Mouse (Mus musculus) hindbrain, postnatal 0 days (tissue): ENCODE results near the gene Nid2. TPM values are rescaled to one million over a fixed set of nuclear protein-coding genes. Genes with fewer than 3 reads are reported as not detected.

ENCODE experiments used
- ATAC-seq: fragments of 200-750 bp; cut with Nextera tagmentation; 2 replicates; pipeline ENCODE4 v1.8.0; 2017; ENCODE audit warnings: mild to moderate bottlenecking, moderate TSS enrichment, moderate library complexity
- DNase-seq: peaks from one replicate; pipeline ENCODE4 v3.0.0-alpha.2; 2015; ENCODE audit warnings: low spot score
- H3K27ac ChIP-seq: fragments of 300-500 bp; sonication (generic); 2 replicates; pipeline ENCODE4 v1.5.1; 2014; ENCODE audit warnings: mild to moderate bottlenecking
- H3K27me3 ChIP-seq: fragments of 300-500 bp; sonication (generic); 2 replicates; pipeline ENCODE4 v1.6.1; 2014; ENCODE audit warnings: low read length, mixed read lengths; ENCODE audit not compliant: insufficient read depth
- H3K36me3 ChIP-seq: fragments of 300-500 bp; sonication (generic); 2 replicates; pipeline ENCODE4 v1.6.1; 2014; ENCODE audit warnings: low read length, mixed read lengths; ENCODE audit not compliant: insufficient read depth
- H3K4me1 ChIP-seq: fragments of 300-500 bp; sonication (generic); 2 replicates; pipeline ENCODE4 v1.6.1; 2014; ENCODE audit warnings: antibody characterized with exemption, low read length, mixed read lengths; ENCODE audit not compliant: insufficient read depth
- H3K4me2 ChIP-seq: fragments of 300-500 bp; sonication (generic); 2 replicates; pipeline ENCODE4 v1.6.1; 2014; ENCODE audit warnings: low read depth, mild to moderate bottlenecking, low read length, moderate library complexity, mixed read lengths
- H3K4me3 ChIP-seq: fragments of 300-500 bp; sonication (generic); 2 replicates; pipeline ENCODE4 v1.5.1; 2014; ENCODE audit warnings: low read length
- H3K9ac ChIP-seq: fragments of 300-500 bp; sonication (generic); replicated peaks from 2 replicates; pipeline ENCODE4 v1.6.1; 2014; ENCODE audit warnings: mild to moderate bottlenecking, low read length, moderate library complexity, mixed read lengths
- H3K9me3 ChIP-seq: fragments of 300-500 bp; sonication (generic); 2 replicates; pipeline ENCODE4 v1.6.1; 2016; ENCODE audit warnings: low read length, mixed read lengths
- CTCF ChIP-seq: IDR thresholded peaks from 2 replicates; pipeline ENCODE4 v1.5.1; 2016; ENCODE audit warnings: antibody characterized with exemption, control low read depth, low read depth
- WGBS: fragments of 180-500 bp; shearing (Covaris S2); extraction: QIAGEN DNeasy Blood & Tissue Kit; methylation state at CpG from one replicate; pipeline ENCODE4 v1.1.7; 2014; 5-methylcytosine and 5-hydroxymethylcytosine counted together
- polyA plus RNA-seq: library from polyadenylated mRNA; unstranded; fragments of >200 nt; fragmentation: Nextera tagmentation; extraction: Ambion mirVana; gene quantifications from 2 replicates; pipeline ENCODE4 v1.2.1, GENCODE M21; 2015
- total RNA-seq: library from RNA; depleted of rRNA; stranded (reverse); fragments of >200 nt; gene quantifications from 2 replicates; pipeline ENCODE4 v1.2.3, GENCODE M21; 2014

The Nid2 gene
- total and polyA plus RNA-seq, 2 experiments from 2014 or later, result 25.5 to 40.6 TPM

- Histone ChIP-seq H3K9ac (no peak overlapping the region), H3K4me3 (no peak overlapping the region), H3K27ac (no peak overlapping the region), H3K4me1 (no peaks in the 10 kb centered on the region), H3K9me3 (no peaks in the 10 kb centered on the region), H3K4me2 (no peak overlapping the region), H3K36me3 (no peaks in the 10 kb centered on the region), H3K27me3 (no peaks in the 10 kb centered on the region)
- no peak for ATAC-seq
- WGBS, result 89% methylated on average over 18 of the region's 18 CpGs
- TF ChIP-seq CTCF, result no peak
- DNase-seq, result no peak
Observed at GRCm38 (mm10) chr14:19796541-19797304, 45.7 kb downstream of the Nid2 start.

DNA sequence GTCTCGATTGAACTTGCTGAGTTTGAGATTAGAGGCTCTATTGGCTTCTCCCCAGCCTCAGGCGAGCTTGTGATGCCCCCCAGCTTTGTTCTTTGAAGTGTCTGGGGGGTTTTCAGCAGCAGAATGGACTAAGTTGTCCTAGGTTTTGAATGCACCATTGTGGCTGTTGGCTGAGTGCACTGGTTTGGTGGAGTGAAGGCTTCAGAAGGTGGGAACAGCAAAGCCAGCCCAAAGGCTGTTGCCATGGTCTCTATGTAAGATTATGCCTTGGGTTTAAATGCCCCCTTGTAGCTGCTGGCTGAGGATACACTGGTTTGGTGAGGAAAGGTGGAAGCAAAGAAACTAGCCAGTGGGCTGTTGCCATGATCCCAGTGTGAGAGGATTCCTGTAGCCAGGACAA lies 49.4 kb downstream of the Nid2 start:
- DNase-seq (no peak), ATAC-seq (peak; percentile 61; the same call in 1 of the 2 replicates)
- no peak overlapping the region for H3K9ac ChIP-seq

DNA sequence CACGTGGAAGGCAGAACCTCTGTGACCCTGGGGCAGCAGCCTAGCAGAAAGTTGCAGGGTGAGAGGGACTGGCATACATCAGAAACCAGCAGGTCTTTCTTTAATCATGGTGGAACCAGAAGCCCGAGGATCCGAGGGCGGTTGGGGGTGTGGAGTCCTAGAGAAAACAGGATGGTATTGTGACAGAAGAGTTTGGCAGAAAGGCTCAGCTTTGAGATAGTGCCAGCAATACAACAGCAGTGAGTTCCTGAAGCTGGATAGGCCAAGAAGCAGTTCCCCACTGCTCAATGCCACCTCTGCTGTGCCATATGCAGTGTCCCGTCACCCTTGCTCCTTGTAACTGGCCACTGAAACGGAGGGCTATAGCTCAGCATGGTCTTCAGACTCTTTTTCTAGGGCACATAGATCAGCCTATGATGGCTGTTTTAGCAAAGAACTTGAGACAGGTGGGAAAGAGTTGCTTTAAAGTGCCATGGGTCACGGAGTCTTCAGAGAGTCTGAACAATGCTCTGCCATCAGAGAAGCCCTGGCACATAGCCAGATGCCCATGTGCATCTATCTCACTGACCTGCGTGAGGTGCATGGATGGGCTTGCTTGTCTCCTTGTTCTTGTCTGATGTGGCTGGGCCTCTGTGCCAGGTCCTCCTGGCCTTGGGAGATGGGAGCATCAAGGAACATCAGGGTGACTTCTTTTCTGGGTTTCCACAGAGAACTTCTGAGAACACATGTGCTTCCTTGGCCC lies 50.6 kb downstream of the Nid2 start:
- Histone ChIP-seq H3K9me3 (no peaks in the 10 kb centered on the region), H3K4me3 (no peak overlapping the region), H3K4me2 (no peak overlapping the region), H3K9ac (no peak overlapping the region), H3K4me1 (no peaks in the 10 kb centered on the region), H3K27ac (no peak overlapping the region), H3K27me3 (no peaks in the 10 kb centered on the region), H3K36me3 (no peaks in the 10 kb centered on the region)
- 64% methylated on average over 8 of the region's 8 CpGs for WGBS
- no peak for DNase-seq
- TF ChIP-seq CTCF, result no peak
- no peak for ATAC-seq

More for the DNA sequence above, 49.4 kb downstream of the Nid2 start:
- H3K4me3 ChIP-seq, result no peak overlapping the region
- H3K4me1 ChIP-seq, result no peaks in the 10 kb centered on the region
- H3K36me3 ChIP-seq, result no peaks in the 10 kb centered on the region
- H3K4me2 ChIP-seq, result no peak overlapping the region
- H3K9me3 ChIP-seq, result no peaks in the 10 kb centered on the region
- TF ChIP-seq CTCF, result no peak
- no peak overlapping the region for H3K27ac ChIP-seq
- 41% methylated on average over 2 of the region's 2 CpGs for WGBS
- H3K27me3 ChIP-seq, result no peaks in the 10 kb centered on the region

DNA sequence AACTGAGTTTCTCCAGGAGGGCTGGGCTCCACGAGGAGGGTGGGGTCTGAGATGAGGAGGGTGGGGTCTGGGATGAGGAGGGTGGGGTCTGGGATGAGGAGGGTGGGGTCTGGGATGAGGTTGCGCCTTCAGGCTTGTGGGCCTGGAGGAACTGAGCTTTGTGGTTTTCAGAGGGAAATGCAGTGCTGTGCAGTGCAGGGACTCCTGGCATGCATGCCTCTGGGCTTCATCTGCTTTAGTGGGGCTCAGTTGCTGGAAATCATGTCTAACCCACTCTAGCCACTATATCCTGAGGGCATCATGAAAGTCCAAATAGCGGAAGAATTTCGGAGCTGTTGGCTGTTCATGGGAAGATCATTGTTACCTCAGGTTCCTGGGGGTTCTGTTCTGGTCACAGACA lies 52.2 kb downstream of the Nid2 start:
- Histone ChIP-seq H3K27me3 (no peaks in the 10 kb centered on the region), H3K9ac (no peak overlapping the region), H3K36me3 (no peaks in the 10 kb centered on the region), H3K27ac (no peak overlapping the region), H3K4me2 (no peak overlapping the region), H3K4me1 (no peaks in the 10 kb centered on the region), H3K9me3 (no peaks in the 10 kb centered on the region), H3K4me3 (no peak overlapping the region)
- no peak for ATAC-seq
- 51% methylated on average over 4 of the region's 4 CpGs for WGBS
- DNase-seq, result no peak
- TF ChIP-seq CTCF, result no peak

- H3K27ac ChIP-seq, result no peak overlapping the region
- no peak overlapping the region for H3K9ac ChIP-seq
- no peaks in the 10 kb centered on the region for H3K27me3 ChIP-seq
- no peak for TF ChIP-seq CTCF
- H3K4me3 ChIP-seq, result no peak overlapping the region
- DNase-seq (no peak), ATAC-seq (no peak)
- H3K4me2 ChIP-seq, result no peak overlapping the region
- WGBS, result 50% methylated on average over 10 of the region's 10 CpGs
- H3K9me3 ChIP-seq, result no peaks in the 10 kb centered on the region
- no peaks in the 10 kb centered on the region for H3K4me1 ChIP-seq
- no peaks in the 10 kb centered on the region for H3K36me3 ChIP-seq
Observed at GRCm38 (mm10) chr14:19803623-19804022, 52.6 kb downstream of the Nid2 start.

DNA sequence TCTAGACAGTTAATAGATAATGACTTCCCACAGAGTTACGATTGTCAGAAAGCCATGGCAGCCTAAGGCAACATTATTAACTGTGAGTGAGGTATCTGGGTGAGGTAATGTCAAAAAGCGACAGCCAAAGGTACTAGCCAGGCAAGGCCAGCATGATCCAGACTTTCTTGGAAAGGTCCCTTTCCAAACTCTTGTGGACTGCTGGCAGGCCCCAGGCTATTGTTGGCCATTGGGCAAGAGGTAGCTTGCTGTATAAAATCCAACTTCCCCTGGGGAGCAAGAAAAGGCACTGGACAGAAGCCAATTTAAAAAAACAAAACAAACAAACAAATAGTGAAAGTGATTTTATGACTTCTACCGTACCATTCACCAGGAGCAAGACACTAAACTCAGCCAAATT lies 56.3 kb downstream of the Nid2 start:
- H3K27ac ChIP-seq, result no peak overlapping the region
- no peak for TF ChIP-seq CTCF
- no peak for ATAC-seq
- 63% methylated on average over 3 of the region's 3 CpGs for WGBS
- peaks cover 3% of the 10 kb centered on the region; the same call in 1 of the 2 replicates for H3K36me3 ChIP-seq
- H3K4me3 ChIP-seq, result no peak overlapping the region
- DNase-seq, result no peak
- H3K4me2 ChIP-seq, result no peak overlapping the region
- H3K27me3 ChIP-seq, result no peaks in the 10 kb centered on the region
- no peaks in the 10 kb centered on the region for H3K9me3 ChIP-seq
- H3K4me1 ChIP-seq, result no peaks in the 10 kb centered on the region
- no peak overlapping the region for H3K9ac ChIP-seq

DNA sequence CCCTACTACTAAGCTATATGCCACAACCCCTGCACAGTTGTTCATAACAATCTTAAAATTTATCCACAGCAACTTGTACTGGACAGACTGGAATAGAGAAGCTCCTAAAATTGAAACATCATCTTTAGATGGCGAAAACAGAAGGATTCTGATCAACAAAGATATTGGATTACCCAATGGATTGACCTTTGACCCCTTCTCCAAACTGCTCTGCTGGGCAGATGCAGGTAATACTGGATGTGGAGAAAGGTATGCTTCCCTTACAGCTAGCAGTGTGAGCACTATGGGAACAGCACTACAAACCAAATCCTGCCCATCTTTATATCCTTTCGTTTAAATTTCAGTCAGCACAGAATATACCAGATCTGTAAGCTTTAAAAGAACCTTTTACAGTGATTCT lies 56.8 kb downstream of the Nid2 start:
- 92% methylated on average over 2 of the region's 2 CpGs for WGBS
- Histone ChIP-seq H3K4me1 (no peaks in the 10 kb centered on the region), H3K4me3 (no peak overlapping the region), H3K36me3 (peaks cover 8% of the 10 kb centered on the region; the same call in 1 of the 2 replicates), H3K9me3 (no peaks in the 10 kb centered on the region), H3K4me2 (no peak overlapping the region), H3K27me3 (no peaks in the 10 kb centered on the region), H3K27ac (no peak overlapping the region), H3K9ac (no peak overlapping the region)
- ATAC-seq, result no peak
- DNase-seq, result no peak
- TF ChIP-seq CTCF, result no peak
